ENCODE assay signal across 8 mouse cellular contexts in genomic region chr2:18680961-18681360, GRCm38 (mm10). TPM values are rescaled to one million over a fixed set of nuclear protein-coding genes. Genes with fewer than 3 reads are reported as not detected.
DNase-seq lines count a peak whose midpoint lies in the region; ATAC-seq and TF ChIP-seq lines count a peak whose summit lies in the region.

No protein-coding gene starts in this region.

- WGBS in embryonic facial prominence, embryonic 14.5 days = 4% methylated on average over 17 of the region's 29 CpGs
- WGBS in heart, embryonic 14.5 days = 3% methylated on average over 27 of the region's 29 CpGs
- WGBS in kidney, embryonic 14.5 days = under 1% methylated on average over 28 of the region's 29 CpGs
- WGBS in lung, embryonic 14.5 days = 1% methylated on average over 23 of the region's 29 CpGs
- 2% methylated on average over 20 of the region's 29 CpGs for WGBS in neural tube, embryonic 13.5 days

- no peak overlapping the region for H3K27ac ChIP-seq in embryonic facial prominence, embryonic 14.5 days (replicated peaks; ENCODE audit: low read depth, low read length)
- no peak overlapping the region for H3K27ac ChIP-seq in heart, embryonic 14.5 days (replicated peaks in 1 of 2; ENCODE audit: control insufficient read depth in 1 of 2, insufficient read depth in 1 of 2, low read depth in 2 of 2, low read length in 2 of 2)
- no peak overlapping the region for H3K27ac ChIP-seq in kidney, embryonic 14.5 days (ENCODE audit: low read depth, low read length)
- H3K27ac ChIP-seq in lung, embryonic 14.5 days (ENCODE audit: low read depth) = no peak overlapping the region
- no peak overlapping the region for H3K27ac ChIP-seq in neural tube, embryonic 13.5 days (replicated peaks)

- peak overlapping the region; percentile 88 for H3K4me2 ChIP-seq in embryonic facial prominence, embryonic 14.5 days (ENCODE audit: low read depth, low read length)
- peak overlapping the region; percentile 81 for H3K4me2 ChIP-seq in heart, embryonic 14.5 days (ENCODE audit: low read length)
- peak overlapping the region; percentile 76 for H3K4me2 ChIP-seq in kidney, embryonic 14.5 days (replicated peaks; ENCODE audit: low read depth, low read length)
- peak overlapping the region; percentile 72 for H3K4me2 ChIP-seq in lung, embryonic 14.5 days
- H3K4me2 ChIP-seq in neural tube, embryonic 13.5 days = peak overlapping the region; percentile 59

- peak overlapping the region; percentile 64 for H3K4me3 ChIP-seq in E14TG2a.4 (replicated peaks; ENCODE audit: low read length)
- H3K4me3 ChIP-seq in embryonic facial prominence, embryonic 14.5 days (ENCODE audit: low read depth, low read length) = peak overlapping the region; percentile 42
- H3K4me3 ChIP-seq in heart, embryonic 14.5 days (ENCODE audit: control insufficient read depth in 1 of 2, insufficient read depth in 1 of 2, low read depth in 1 of 2, low read length in 2 of 2) = peak overlapping the region; percentile 43 to 51
- H3K4me3 ChIP-seq in kidney, embryonic 14.5 days (ENCODE audit: low read length) = peak overlapping the region; percentile 39
- H3K4me3 ChIP-seq in lung, embryonic 14.5 days (ENCODE audit: low read depth, low read length) = peak overlapping the region; percentile 37
- H3K4me3 ChIP-seq in neural tube, embryonic 13.5 days = peak overlapping the region; percentile 34

- peaks cover 22% of the 10 kb centered on the region for H3K4me1 ChIP-seq in E14TG2a.4 (replicated peaks; ENCODE audit: low read depth, low read length)
- H3K4me1 ChIP-seq in embryonic facial prominence, embryonic 14.5 days (ENCODE audit: control insufficient read depth, insufficient read depth, low read length) = peaks cover 16% of the 10 kb centered on the region
- H3K4me1 ChIP-seq in heart, embryonic 14.5 days (ENCODE audit: control insufficient read depth in 2 of 2, insufficient read depth in 2 of 2, low read length in 2 of 2) = peaks cover 7 to 16% of the 10 kb centered on the region in 2 experiments
- peaks cover 14% of the 10 kb centered on the region; the same call in 1 of the 2 replicates for H3K4me1 ChIP-seq in kidney, embryonic 14.5 days (ENCODE audit: control insufficient read depth, insufficient read depth, low read length)
- H3K4me1 ChIP-seq in lung, embryonic 14.5 days (ENCODE audit: insufficient read depth) = no peaks in the 10 kb centered on the region
- H3K4me1 ChIP-seq in neural tube, embryonic 13.5 days (replicated peaks) = peaks cover 37% of the 10 kb centered on the region

- peak overlapping the region; percentile 56 for H3K9ac ChIP-seq in embryonic facial prominence, embryonic 14.5 days (ENCODE audit: low read depth, low read length)
- peak overlapping the region; percentile 52 for H3K9ac ChIP-seq in heart, embryonic 14.5 days (ENCODE audit: low read length)
- H3K9ac ChIP-seq in kidney, embryonic 14.5 days (ENCODE audit: low read depth, low read length) = peak overlapping the region; percentile 47
- H3K9ac ChIP-seq in lung, embryonic 14.5 days = no peak overlapping the region
- H3K9ac ChIP-seq in neural tube, embryonic 13.5 days = peak overlapping the region; percentile 55

- H3K9me3 ChIP-seq in E14TG2a.4 (ENCODE audit: low read length) = no peaks in the 10 kb centered on the region
- no peaks in the 10 kb centered on the region for H3K9me3 ChIP-seq in embryonic facial prominence, embryonic 14.5 days (ENCODE audit: control insufficient read depth, low read length)
- no peaks in the 10 kb centered on the region for H3K9me3 ChIP-seq in heart, embryonic 14.5 days (ENCODE audit: control insufficient read depth, low read length)
- no peaks in the 10 kb centered on the region for H3K9me3 ChIP-seq in kidney, embryonic 14.5 days (ENCODE audit: control insufficient read depth, low read length)
- no peaks in the 10 kb centered on the region for H3K9me3 ChIP-seq in lung, embryonic 14.5 days (ENCODE audit: low read depth, low read length)
- H3K9me3 ChIP-seq in neural tube, embryonic 13.5 days = no peaks in the 10 kb centered on the region

- peak; percentile 78 for ATAC-seq in activated CD4-positive, CD25-positive, alpha-beta regulatory T cell, adult 4 months
- no peak for ATAC-seq in embryonic facial prominence, embryonic 14.5 days (ENCODE audit: low read depth)
- no peak for ATAC-seq in heart, embryonic 14.5 days (ENCODE audit: insufficient number of reproducible peaks, insufficient read depth, low FRiP score, low read depth)
- ATAC-seq in kidney, embryonic 14.5 days (ENCODE audit: low FRiP score, low TSS enrichment) = peak; percentile 21; the same call in 1 of the 2 replicates
- peak; percentile 25; the same call in 1 of the 2 replicates for ATAC-seq in lung, embryonic 14.5 days (ENCODE audit: insufficient read depth)
- ATAC-seq in neural tube, embryonic 13.5 days (ENCODE audit: low read depth) = no peak

- no peak for TF ChIP-seq CTCF in E14TG2a.4 (conservative IDR thresholded peaks at IDR 0.05; ENCODE audit: low read length)
- no peak for TF ChIP-seq CTCF in lung, embryonic 14.5 days (IDR thresholded peaks at IDR 0.05; ENCODE audit: low read depth)

- no peaks in the 10 kb centered on the region for H3K36me3 ChIP-seq in E14TG2a.4 (ENCODE audit: insufficient read depth, low read length)
- peaks cover 20% of the 10 kb centered on the region for H3K36me3 ChIP-seq in embryonic facial prominence, embryonic 14.5 days (ENCODE audit: control insufficient read depth, insufficient read depth, low read length)
- H3K36me3 ChIP-seq in heart, embryonic 14.5 days (ENCODE audit: control insufficient read depth, insufficient read depth, low read length) = peaks cover 27% of the 10 kb centered on the region
- peaks cover 25% of the 10 kb centered on the region for H3K36me3 ChIP-seq in kidney, embryonic 14.5 days (ENCODE audit: control insufficient read depth, insufficient read depth, low read length)
- H3K36me3 ChIP-seq in lung, embryonic 14.5 days (ENCODE audit: insufficient read depth) = peaks cover 19% of the 10 kb centered on the region
- H3K36me3 ChIP-seq in neural tube, embryonic 13.5 days = peaks cover 19% of the 10 kb centered on the region

- peak; percentile 73 for DNase-seq in embryonic facial prominence, embryonic 14.5 days (ENCODE audit: low spot score)
- peak; percentile 87 for DNase-seq in lung, embryonic 14.5 days
- no peak for DNase-seq in layer of hippocampus, adult 8-10 months (ENCODE audit: low spot score in 2 of 2)

- peaks cover 67% of the 10 kb centered on the region for H3K27me3 ChIP-seq in E14TG2a.4 (ENCODE audit: insufficient read depth, low read length)
- peaks cover 28% of the 10 kb centered on the region for H3K27me3 ChIP-seq in embryonic facial prominence, embryonic 14.5 days (replicated peaks; ENCODE audit: control insufficient read depth, insufficient read depth, low read length)
- H3K27me3 ChIP-seq in heart, embryonic 14.5 days (ENCODE audit: control insufficient read depth, insufficient read depth, low read length) = peaks cover 17% of the 10 kb centered on the region
- H3K27me3 ChIP-seq in kidney, embryonic 14.5 days (ENCODE audit: control insufficient read depth, insufficient read depth, low read length) = peaks cover 3% of the 10 kb centered on the region; the same call in 1 of the 2 replicates
- peaks cover 20% of the 10 kb centered on the region for H3K27me3 ChIP-seq in lung, embryonic 14.5 days (ENCODE audit: insufficient read depth, low read length)
- peaks cover 63% of the 10 kb centered on the region for H3K27me3 ChIP-seq in neural tube, embryonic 13.5 days

RNA-seq across cellular contexts. Expression of gene Bmi1, which starts 4.1 kb away (rescaled TPM):
- 10 to 100 TPM; 10.9 to 11.1 TPM for polyA plus RNA-seq in activated CD4-positive, CD25-positive, alpha-beta regulatory T cell, adult 4 months (2017; shearing (Covaris generic))
- polyA plus RNA-seq in embryonic facial prominence, embryonic 14.5 days (2014; fragmentation: Nextera tagmentation; extraction: Ambion mirVana) = 25.9 and 28.0 TPM in 2 replicates
- polyA plus RNA-seq in heart, embryonic 14.5 days (2014; fragmentation: Nextera tagmentation; extraction: Ambion mirVana) = 17.7 and 19.6 TPM in 2 replicates
- polyA plus RNA-seq in kidney, embryonic 14.5 days (2014; fragmentation: Nextera tagmentation; extraction: Ambion mirVana) = 34.7 and 44.1 TPM in 2 replicates
- polyA plus RNA-seq in lung, embryonic 14.5 days (2014; fragmentation: Nextera tagmentation; extraction: Ambion mirVana) = 33.4 and 33.8 TPM in 2 replicates
- polyA plus RNA-seq in neural tube, embryonic 13.5 days (2015; fragmentation: Nextera tagmentation; extraction: Ambion mirVana) = 34.2 and 40.7 TPM in 2 replicates
- 10 to 100 TPM; 55.9 to 66.7 (median 60.8) TPM for total RNA-seq in layer of hippocampus, adult 8-10 months (2022)

RNA-seq across cellular contexts. Expression of gene Commd3, which starts 8.8 kb away (rescaled TPM):
- polyA plus RNA-seq in activated CD4-positive, CD25-positive, alpha-beta regulatory T cell, adult 4 months (2017; shearing (Covaris generic)) = 100 to 1,000 TPM; 210 to 227 TPM
- 195 and 218 TPM in 2 replicates for polyA plus RNA-seq in embryonic facial prominence, embryonic 14.5 days (2014; fragmentation: Nextera tagmentation; extraction: Ambion mirVana)
- polyA plus RNA-seq in heart, embryonic 14.5 days (2014; fragmentation: Nextera tagmentation; extraction: Ambion mirVana) = 206 TPM in 2 replicates
- 215 and 264 TPM in 2 replicates for polyA plus RNA-seq in kidney, embryonic 14.5 days (2014; fragmentation: Nextera tagmentation; extraction: Ambion mirVana)
- 194 and 200 TPM in 2 replicates for polyA plus RNA-seq in lung, embryonic 14.5 days (2014; fragmentation: Nextera tagmentation; extraction: Ambion mirVana)
- polyA plus RNA-seq in neural tube, embryonic 13.5 days (2015; fragmentation: Nextera tagmentation; extraction: Ambion mirVana) = 210 and 220 TPM in 2 replicates
- total RNA-seq in layer of hippocampus, adult 8-10 months (2022) = 10 to 100 TPM; 94.2 to 98.6 (median 97.3) TPM

RNA-seq across cellular contexts. Expression of gene Spag6, which starts 12.9 kb away (rescaled TPM):
- not detected for polyA plus RNA-seq in activated CD4-positive, CD25-positive, alpha-beta regulatory T cell, adult 4 months (2017; shearing (Covaris generic))
- 0.21 and 0.22 TPM in 2 replicates for polyA plus RNA-seq in embryonic facial prominence, embryonic 14.5 days (2014; fragmentation: Nextera tagmentation; extraction: Ambion mirVana)
- polyA plus RNA-seq in heart, embryonic 14.5 days (2014; fragmentation: Nextera tagmentation; extraction: Ambion mirVana) = 0.32 TPM in 1 of 2 replicates, not detected in the other
- polyA plus RNA-seq in kidney, embryonic 14.5 days (2014; fragmentation: Nextera tagmentation; extraction: Ambion mirVana) = 0.07 and 0.09 TPM in 2 replicates
- 0.14 and 0.22 TPM in 2 replicates for polyA plus RNA-seq in lung, embryonic 14.5 days (2014; fragmentation: Nextera tagmentation; extraction: Ambion mirVana)
- polyA plus RNA-seq in neural tube, embryonic 13.5 days (2015; fragmentation: Nextera tagmentation; extraction: Ambion mirVana) = not detected in 2 replicates
- 10 to 100 TPM in 2 of 4 experiments, 1 to 10 TPM in 2; 8.6 to 12.0 (median 9.5) TPM for total RNA-seq in layer of hippocampus, adult 8-10 months (2022)

Comparison
In these comparisons a context has a peak if more than half of its experiments do, and no peak if none do; other contexts are left out.
1. ATAC-seq: peak in activated CD4-positive, CD25-positive, alpha-beta regulatory T cell, adult 4 months (single experiment), kidney, embryonic 14.5 days (single experiment) and lung, embryonic 14.5 days (single experiment); none in embryonic facial prominence, embryonic 14.5 days (single experiment), heart, embryonic 14.5 days (single experiment) and neural tube, embryonic 13.5 days (single experiment).
2. DNase-seq: peak in embryonic facial prominence, embryonic 14.5 days (single experiment) and lung, embryonic 14.5 days (single experiment); none in layer of hippocampus, adult 8-10 months (0 of 2).
3. Peak in every context shown above with its lines, with median percentiles within 50 percentile points of each other: H3K4me3 ChIP-seq and H3K4me2 ChIP-seq.